Mouse (Mus musculus) spleen, postnatal 36 days (tissue): ENCODE measurements around the gene Rasgef1c.

ENCODE experiments used
- DNase-seq, 2 experiments: peaks; one replicate each; pipeline ENCODE4 v3.0.0; 2022; ENCODE audit warnings: low spot score in 2 of 2, mixed read lengths in 1 of 2

Rasgef1c gene

GRCm38 (mm10) chr11:49923539-49923938 lies 21.9 kb downstream of the Rasgef1c start:
- DNase-seq: no peak

- DNase-seq: no peak
These were observed 24.5 kb downstream of the Rasgef1c start for GRCm38 (mm10) chr11:49926183-49926582.

GRCm38 (mm10) chr11:49927169-49927568 lies 25.5 kb downstream of the Rasgef1c start:
- DNase-seq: no peak

GRCm38 (mm10) chr11:49927670-49928069 lies 26.0 kb downstream of the Rasgef1c start:
- DNase-seq: no peak

- no peak for DNase-seq
These were observed 29.5 kb downstream of the Rasgef1c start for GRCm38 (mm10) chr11:49931037-49931625.

GRCm38 (mm10) chr11:49931853-49932252 lies 30.2 kb downstream of the Rasgef1c start:
- DNase-seq: no peak

- no peak for DNase-seq
These were observed 32.2 kb downstream of the Rasgef1c start for GRCm38 (mm10) chr11:49933811-49934210.

GRCm38 (mm10) chr11:49934322-49934721 lies 32.7 kb downstream of the Rasgef1c start:
- DNase-seq: no peak

GRCm38 (mm10) chr11:49936458-49936857 lies 34.8 kb downstream of the Rasgef1c start:
- DNase-seq: no peak

- DNase-seq: no peak
These were observed 36.1 kb downstream of the Rasgef1c start for GRCm38 (mm10) chr11:49937779-49938178.

- DNase-seq: no peak
These were observed 36.9 kb downstream of the Rasgef1c start for GRCm38 (mm10) chr11:49938258-49939164.

GRCm38 (mm10) chr11:49942841-49943240 lies 41.2 kb downstream of the Rasgef1c start:
- no peak for DNase-seq

- DNase-seq: no peak
These were observed 42.3 kb downstream of the Rasgef1c start for GRCm38 (mm10) chr11:49943901-49944300.

GRCm38 (mm10) chr11:49945726-49946125 lies 44.1 kb downstream of the Rasgef1c start:
- DNase-seq: no peak

GRCm38 (mm10) chr11:49949839-49950238 lies 48.2 kb downstream of the Rasgef1c start:
- DNase-seq: no peak

- DNase-seq: no peak
These were observed 52.0 kb downstream of the Rasgef1c start for GRCm38 (mm10) chr11:49953616-49954015.

GRCm38 (mm10) chr11:49955577-49956261 lies 54.1 kb downstream of the Rasgef1c start:
- DNase-seq: peak; percentile 34 to 37

- no peak for DNase-seq
These were observed 56.4 kb downstream of the Rasgef1c start for GRCm38 (mm10) chr11:49958017-49958416.

GRCm38 (mm10) chr11:49961098-49961740 lies 59.6 kb downstream of the Rasgef1c start:
- peak in 1 of 2 experiments; percentile 20 for DNase-seq

- no peak for DNase-seq
These were observed 63.7 kb downstream of the Rasgef1c start for GRCm38 (mm10) chr11:49965320-49965719.

GRCm38 (mm10) chr11:49969692-49970091 lies 68.1 kb downstream of the Rasgef1c start:
- DNase-seq: no peak
